Mouse (Mus musculus): ENCODE data around the gene Hmgcl. TPM values are rescaled to one million over a fixed set of nuclear protein-coding genes. Genes with fewer than 3 reads are reported as not detected.

Gene Hmgcl
- total RNA-seq, 1 experiment from 2014 or later: 97.1 TPM

Other genes starting within 250 kb of the Hmgcl start
- gene Il22ra1, start 218.3 kb upstream of the Hmgcl start, total RNA-seq (2017): not detected in 2 replicates
- 0.12 TPM in 1 of 2 replicates, not detected in the other for gene Myom3, start 186.7 kb upstream of the Hmgcl start, total RNA-seq (2017)
- gene Srsf10, start 90.7 kb upstream of the Hmgcl start, total RNA-seq (2017): 306 and 325 TPM in 2 replicates
- gene Pnrc2, start 72.6 kb upstream of the Hmgcl start, total RNA-seq (2017): 315 and 327 TPM in 2 replicates
- 67.0 and 72.5 TPM in 2 replicates for gene Cnr2, start 51.1 kb upstream of the Hmgcl start, total RNA-seq (2017)
- gene Fuca1, start 25.7 kb upstream of the Hmgcl start, total RNA-seq (2017): 366 and 368 TPM in 2 replicates
- 8.0 and 10.3 TPM in 2 replicates for gene Gale, start 17.3 kb downstream of the Hmgcl start, total RNA-seq (2017)
- gene Lypla2, start 26.2 kb downstream of the Hmgcl start, total RNA-seq (2017): 41.0 and 44.9 TPM in 2 replicates
- 58.7 and 77.3 TPM in 2 replicates for gene Pithd1, start 40.8 kb downstream of the Hmgcl start, total RNA-seq (2017)
- 73.5 and 78.9 TPM in 2 replicates for gene Eloa, start 75.3 kb downstream of the Hmgcl start, total RNA-seq (2017)
- 333 and 414 TPM in 2 replicates for gene Rpl11, start 107.0 kb downstream of the Hmgcl start, total RNA-seq (2017)
- 25.4 and 29.5 TPM in 2 replicates for gene Id3, start 197.0 kb downstream of the Hmgcl start, total RNA-seq (2017)
- gene E2f2, start 225.9 kb downstream of the Hmgcl start, total RNA-seq (2017): 42.0 and 46.9 TPM in 2 replicates

All from neutrophil, adult 5-6 weeks (primary cell).